Comparison of ENCODE assay signal across 8 mouse cellular contexts in genomic region chrX:12151269-12151995, GRCm38 (mm10). TPM values are rescaled to one million over a fixed set of nuclear protein-coding genes. Genes with fewer than 3 reads are reported as not detected.
DNase-seq lines count a peak whose midpoint lies in the region; TF ChIP-seq lines count a peak whose summit lies in the region.

No protein-coding gene starts in this region.

- TF ChIP-seq POLR2A in heart, adult 2 months (IDR thresholded peaks at IDR 0.05; ENCODE audit: insufficient read depth, low read depth, low read length) = no peak

- no peak for TF ChIP-seq CTCF in heart, adult 2 months (IDR thresholded peaks at IDR 0.05)

- TF ChIP-seq EP300 in heart, adult 2 months (IDR thresholded peaks at IDR 0.05; ENCODE audit: insufficient read depth, low read depth, low read length) = no peak

- no peak for DNase-seq in heart, adult 2 months
- no peak for DNase-seq in heart, postnatal 36 days
- peak; percentile 86 for DNase-seq in CD4-positive helper T cell, adult 2 months (ENCODE audit: low read depth, low spot score)
- peak; percentile 52 for DNase-seq in embryo, embryonic 10.5 days (ENCODE audit: low spot score)
- peak; percentile 86 for DNase-seq in induced T-regulatory cell, adult 2 months (ENCODE audit: low read depth)
- DNase-seq in midbrain, embryonic 10.5 days (ENCODE audit: low spot score) = peak; percentile 45
- DNase-seq in thymus, postnatal 14 days = peak; percentile 74
- DNase-seq in frontal cortex, postnatal 14 days (ENCODE audit: low spot score in 2 of 2) = no peak

- intact Hi-C loops in heart, adult 2 months (cut with DNase I) = loop anchor here (10.0 kb wide), 2 partner anchors 197 to 347 kb away; no protein-coding TSS in a partner anchor
- intact Hi-C loops in heart, postnatal 36 days (cut with DNase I) = loop anchor here (5.0 to 10.0 kb wide), 2 partner anchors 199 to 227 kb away; no protein-coding TSS in a partner anchor

- H3K27me3 ChIP-seq in heart, adult 2 months (ENCODE audit: control insufficient read depth, insufficient read depth, low read length) = no peaks in the 10 kb centered on the region
- peaks cover 99% of the 10 kb centered on the region for H3K27me3 ChIP-seq in midbrain, embryonic 10.5 days (ENCODE audit: low read depth, poor library complexity, severe bottlenecking)

- peaks cover 3% of the 10 kb centered on the region; the same call in 1 of the 2 replicates for H3K79me2 ChIP-seq in heart, adult 2 months (replicated peaks; ENCODE audit: control insufficient read depth, insufficient read depth, low read length)

- no peaks in the 10 kb centered on the region for H3K9me3 ChIP-seq in midbrain, embryonic 10.5 days (replicated peaks)

- 27% methylated on average over 43 of the region's 43 CpGs for WGBS in heart, adult 2 months
- WGBS in midbrain, embryonic 10.5 days = 4% methylated on average over 43 of the region's 43 CpGs

- peaks cover 3% of the 10 kb centered on the region for H3K4me1 ChIP-seq in heart, adult 2 months (ENCODE audit: control insufficient read depth, insufficient read depth, low read length)
- H3K4me1 ChIP-seq in midbrain, embryonic 10.5 days = peaks cover 62% of the 10 kb centered on the region

- H3K4me3 ChIP-seq in heart, adult 2 months = peak overlapping the region; percentile 26; the same call in 1 of the 2 replicates
- peak overlapping the region; percentile 47 for H3K4me3 ChIP-seq in midbrain, embryonic 10.5 days

- peak overlapping the region; percentile 61 for H3K9ac ChIP-seq in heart, adult 2 months (ENCODE audit: low read depth, low read length)

- H3K27ac ChIP-seq in heart, adult 2 months = no peak overlapping the region
- H3K27ac ChIP-seq in midbrain, embryonic 10.5 days (replicated peaks) = peak overlapping the region; percentile 69

- H3K36me3 ChIP-seq in heart, adult 2 months (ENCODE audit: control insufficient read depth, insufficient read depth, low read length) = no peaks in the 10 kb centered on the region
- H3K36me3 ChIP-seq in midbrain, embryonic 10.5 days = no peaks in the 10 kb centered on the region

RNA-seq across cellular contexts. Expression of gene Bcor, which starts 8.7 kb away (rescaled TPM):
- 10 to 100 TPM; 18.0 to 22.4 TPM for total RNA-seq in heart, adult 2 months (2021)
- polyA plus RNA-seq in heart, adult 2 months (2012; rRNA removed) = 11.2 and 15.3 TPM in 2 replicates
- total RNA-seq in heart, postnatal 36 days (2021) = 10 to 100 TPM; 20.0 to 25.9 TPM
- 17.9 and 22.4 TPM in 2 replicates for polyA plus RNA-seq in midbrain, embryonic 10.5 days (2016; fragmentation: Nextera tagmentation; extraction: Ambion mirVana)

Comparison
In these comparisons a context has a peak if more than half of its experiments do, and no peak if none do; other contexts are left out.
1. DNase-seq: peak in CD4-positive helper T cell, adult 2 months (single experiment), embryo, embryonic 10.5 days (single experiment), induced T-regulatory cell, adult 2 months (single experiment), midbrain, embryonic 10.5 days (single experiment) and thymus, postnatal 14 days (single experiment); none in heart, adult 2 months (0 of 2), heart, postnatal 36 days (0 of 2) and frontal cortex, postnatal 14 days (0 of 2).